Mouse (Mus musculus) T-helper 2 cell (primary cell): ENCODE measurements around the gene Laptm4a.

Experiments
- in situ Hi-C: fragments of 300-600 bp; cut with MboI, MseI; formaldehyde crosslinking; loops from one replicate; pipeline ENCODE4 v1.15.1; 2025; ENCODE audit warnings: high pct_unique_total_duplicates

The Laptm4a gene

GRCm38 (mm10) chr12:8921394-8922368 lies at the start of gene Laptm4a:
Gene Laptm4a, plus strand, starts transcription at chr12:8921664.
- in situ Hi-C loops, result no loop called here

- in situ Hi-C loops, result no loop called here
These were observed 45.9 kb upstream of the Laptm4a start for GRCm38 (mm10) chr12:8875583-8875982.

DNA sequence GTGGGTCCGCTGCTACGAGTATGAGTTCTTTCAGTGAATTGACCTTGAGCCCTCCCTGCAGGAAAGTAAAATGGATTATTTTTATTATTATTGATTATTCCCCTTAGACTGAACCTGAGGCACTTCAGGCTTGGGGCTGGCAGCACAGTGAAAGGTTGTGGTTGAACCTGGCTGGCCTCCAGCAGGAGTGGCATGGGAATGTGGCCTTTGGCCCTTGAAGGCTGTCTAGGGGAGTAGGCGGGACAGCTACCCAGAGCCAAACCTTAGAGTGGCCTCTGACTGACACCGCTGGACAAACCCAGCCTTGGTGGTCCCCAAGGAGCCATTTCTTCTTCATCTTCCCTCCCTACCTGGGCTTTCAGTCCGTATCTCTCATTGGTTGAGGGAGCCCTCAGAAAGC lies 44.6 kb upstream of the Laptm4a start:
- in situ Hi-C loops, result no loop called here

DNA sequence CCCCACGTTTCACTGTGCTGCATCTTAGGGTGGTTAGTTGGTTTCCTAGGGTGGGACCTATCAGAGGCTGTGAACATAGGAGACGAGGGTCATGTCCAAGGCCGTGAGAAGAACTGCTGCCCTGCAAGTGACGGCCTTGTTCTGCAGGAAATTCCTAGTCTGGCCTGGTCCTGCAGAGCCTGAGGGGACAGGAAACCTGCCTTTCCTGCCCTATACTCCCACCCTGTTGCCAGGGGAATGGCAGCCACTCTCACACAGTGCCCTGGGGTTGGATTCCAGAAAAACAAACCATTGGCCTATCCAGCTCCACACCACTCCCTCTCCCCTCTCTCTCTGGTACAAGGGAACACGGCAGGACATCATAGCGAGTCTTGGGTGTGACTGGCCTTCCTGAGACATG lies 44.1 kb upstream of the Laptm4a start:
- in situ Hi-C loops, result no loop called here

DNA sequence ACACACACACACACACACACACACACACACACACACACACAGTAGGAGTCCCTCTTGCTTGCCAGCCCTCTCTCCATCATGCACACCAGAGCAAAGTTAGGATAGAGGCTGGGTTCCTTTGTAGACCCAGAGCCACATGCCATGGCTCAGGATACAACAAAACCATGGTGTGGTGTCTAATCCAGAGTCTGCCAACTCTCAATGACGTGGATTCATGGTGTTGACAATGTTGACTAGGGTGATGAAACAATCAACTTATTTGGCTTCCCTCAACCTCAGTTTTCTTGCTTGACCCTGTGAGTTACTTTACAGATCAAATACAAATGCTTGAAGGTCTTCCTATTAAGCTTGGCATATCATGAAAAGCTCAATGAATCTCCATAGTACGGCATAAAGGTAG lies 42.7 kb upstream of the Laptm4a start:
- in situ Hi-C loops, result no loop called here

- in situ Hi-C loops, result no loop called here
These were observed 42.1 kb upstream of the Laptm4a start for GRCm38 (mm10) chr12:8879389-8879788.

DNA sequence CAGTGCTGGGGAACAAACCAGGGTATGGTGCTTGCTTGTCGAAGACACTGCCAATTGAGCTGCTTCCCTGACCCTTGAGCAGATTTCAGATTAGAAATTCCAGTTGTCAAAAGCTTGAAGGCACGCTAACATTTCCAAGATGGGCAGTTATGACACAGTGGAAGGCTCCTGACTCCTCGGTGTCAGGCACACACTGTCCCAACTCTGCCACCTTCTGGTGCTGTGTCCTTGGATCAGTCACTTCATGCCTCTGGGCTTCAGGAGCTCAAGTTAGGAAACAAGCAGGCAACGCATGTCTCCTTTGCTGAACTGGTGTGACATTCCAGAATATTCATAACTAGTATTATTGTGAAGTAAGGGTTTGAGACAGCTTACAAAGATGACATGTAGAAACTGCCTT lies 39.7 kb upstream of the Laptm4a start:
- in situ Hi-C loops, result no loop called here

- in situ Hi-C loops, result no loop called here
These were observed 39.1 kb upstream of the Laptm4a start for GRCm38 (mm10) chr12:8882376-8882775.

- in situ Hi-C loops, result no loop called here
These were observed 36.9 kb upstream of the Laptm4a start for GRCm38 (mm10) chr12:8884426-8885145.

- in situ Hi-C loops, result no loop called here
These were observed 36.3 kb upstream of the Laptm4a start for GRCm38 (mm10) chr12:8885146-8885543.

DNA sequence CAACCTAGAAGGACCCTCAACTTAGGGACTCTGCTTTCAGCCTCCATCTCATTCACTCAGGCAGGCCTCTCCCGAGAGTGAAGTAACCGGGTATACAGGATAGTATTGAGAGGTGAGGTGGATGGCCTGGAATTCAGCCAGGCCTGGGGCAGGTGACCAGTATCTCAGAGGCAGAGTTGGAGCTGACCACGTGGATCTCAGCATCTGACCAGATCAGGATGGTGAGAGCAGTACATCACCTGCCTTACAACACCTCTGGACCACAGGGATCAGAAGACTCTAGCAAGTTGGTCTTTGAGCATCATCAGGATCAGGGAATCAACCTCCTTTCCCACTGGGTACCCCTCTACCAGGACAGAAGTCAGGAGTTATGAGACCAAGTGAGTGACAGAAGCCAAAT lies 35.5 kb upstream of the Laptm4a start:
- in situ Hi-C loops, result no loop called here

- in situ Hi-C loops, result no loop called here
These were observed 33.0 kb upstream of the Laptm4a start for GRCm38 (mm10) chr12:8888445-8888844.

DNA sequence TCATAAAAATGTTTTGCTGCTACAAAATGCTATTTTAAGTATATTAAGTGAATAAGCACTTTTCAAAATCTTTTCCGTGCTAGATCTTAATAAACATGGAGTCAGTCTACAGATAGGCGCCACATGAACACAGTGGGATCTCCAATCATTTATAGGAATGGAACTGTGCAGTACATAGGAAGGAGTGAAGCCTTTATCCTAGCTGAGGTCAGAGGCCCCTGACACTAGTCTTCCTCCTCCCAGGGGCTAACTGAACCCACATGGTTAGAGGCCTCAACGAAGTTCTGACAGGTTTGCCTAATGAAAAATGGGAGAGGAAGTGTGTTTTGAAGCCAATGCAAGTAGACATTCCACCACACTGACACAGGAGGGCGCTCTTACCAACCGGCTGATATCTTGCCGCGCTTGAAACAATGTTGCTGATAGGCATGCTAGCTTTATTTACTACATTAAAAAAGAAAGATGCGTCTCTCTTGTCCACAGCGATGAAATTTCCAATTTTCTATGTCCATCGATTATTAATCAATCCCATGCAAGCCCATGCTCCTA lies 32.3 kb upstream of the Laptm4a start:
- in situ Hi-C loops, result no loop called here

- in situ Hi-C loops, result loop anchor here (5.0 kb wide), 1 partner anchor 109 kb away; no protein-coding TSS in a partner anchor
These were observed 28.5 kb upstream of the Laptm4a start for GRCm38 (mm10) chr12:8892876-8893532.

GRCm38 (mm10) chr12:8897140-8897539 lies 24.3 kb upstream of the Laptm4a start:
- in situ Hi-C loops, result no loop called here

GRCm38 (mm10) chr12:8898879-8899785 lies 22.3 kb upstream of the Laptm4a start:
- in situ Hi-C loops, result no loop called here

GRCm38 (mm10) chr12:8900107-8900698 lies 21.3 kb upstream of the Laptm4a start:
- in situ Hi-C loops, result no loop called here

DNA sequence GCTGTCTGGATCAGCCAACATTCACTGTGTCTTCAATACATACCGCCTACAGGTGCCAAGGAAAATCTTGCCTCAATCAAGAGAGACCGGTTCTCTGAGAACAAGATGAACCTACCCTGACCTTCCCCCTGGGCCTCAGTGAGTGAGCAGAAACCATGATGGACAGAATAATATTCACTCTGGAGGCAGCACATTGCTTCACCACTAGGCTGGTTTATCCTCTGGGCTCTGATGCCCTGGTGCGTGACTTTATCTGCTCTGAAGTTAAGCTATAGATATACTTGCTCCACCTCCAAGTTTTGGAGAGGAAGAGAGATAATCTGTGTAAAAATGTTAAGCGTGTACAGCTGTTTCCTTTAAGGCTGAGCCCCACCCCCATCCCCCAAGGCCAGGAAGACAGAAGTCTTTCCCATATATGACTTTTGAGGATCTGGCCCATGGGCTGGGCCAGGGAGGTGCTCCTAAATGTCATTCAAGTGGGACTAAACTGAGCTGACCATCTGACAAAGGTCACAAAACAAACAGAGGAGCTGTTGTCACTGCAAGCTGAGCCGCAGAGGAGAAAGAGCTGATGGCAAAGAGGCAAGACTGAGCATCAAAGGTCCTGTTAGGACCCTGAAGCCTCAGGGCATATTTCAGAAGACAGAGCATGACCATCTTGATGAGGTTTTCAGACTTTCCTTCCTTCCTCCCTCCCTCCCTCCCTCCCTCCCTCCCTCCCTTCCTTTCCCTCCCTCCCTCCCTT lies 20.4 kb upstream of the Laptm4a start:
- in situ Hi-C loops, result no loop called here

GRCm38 (mm10) chr12:8901934-8902333 lies 19.5 kb upstream of the Laptm4a start:
- in situ Hi-C loops, result no loop called here

- in situ Hi-C loops, result no loop called here
These were observed 19.0 kb upstream of the Laptm4a start for GRCm38 (mm10) chr12:8902479-8902878.
